Mouse (Mus musculus) E14TG2a.4 (cell line): ENCODE results near the gene Ablim2.

Source experiments
- H3K27me3 ChIP-seq: 2 replicates; pipeline ENCODE4 v1.6.1; 2014; ENCODE audit warnings: low read length, control low read depth; ENCODE audit not compliant: insufficient read depth
- H3K36me3 ChIP-seq: 2 replicates; pipeline ENCODE4 v1.6.1; 2014; ENCODE audit warnings: low read length, control low read depth; ENCODE audit not compliant: insufficient read depth
- H3K4me1 ChIP-seq: replicated peaks from 2 replicates; pipeline ENCODE4 v1.6.1; 2014; ENCODE audit warnings: low read depth, low read length, control low read depth
- H3K4me3 ChIP-seq: replicated peaks from 2 replicates; pipeline ENCODE4 v1.5.1; 2014; ENCODE audit warnings: mild to moderate bottlenecking, low read length
- H3K9me3 ChIP-seq: 2 replicates; pipeline ENCODE4 v1.6.1; 2014; ENCODE audit warnings: low read length, control low read depth
- CTCF ChIP-seq: conservative IDR thresholded peaks from 2 replicates; pipeline ENCODE4 v1.5.1; 2014; ENCODE audit warnings: low read length
- NANOG ChIP-seq: IDR thresholded peaks from 2 replicates; pipeline ENCODE4 v1.6.1; 2014; ENCODE audit warnings: borderline replicate concordance, low read length, mixed read lengths
- POU5F1 ChIP-seq: IDR thresholded peaks from 2 replicates; pipeline ENCODE4 v1.6.1; 2014; ENCODE audit warnings: low read length, borderline replicate concordance

The Ablim2 gene

DNA sequence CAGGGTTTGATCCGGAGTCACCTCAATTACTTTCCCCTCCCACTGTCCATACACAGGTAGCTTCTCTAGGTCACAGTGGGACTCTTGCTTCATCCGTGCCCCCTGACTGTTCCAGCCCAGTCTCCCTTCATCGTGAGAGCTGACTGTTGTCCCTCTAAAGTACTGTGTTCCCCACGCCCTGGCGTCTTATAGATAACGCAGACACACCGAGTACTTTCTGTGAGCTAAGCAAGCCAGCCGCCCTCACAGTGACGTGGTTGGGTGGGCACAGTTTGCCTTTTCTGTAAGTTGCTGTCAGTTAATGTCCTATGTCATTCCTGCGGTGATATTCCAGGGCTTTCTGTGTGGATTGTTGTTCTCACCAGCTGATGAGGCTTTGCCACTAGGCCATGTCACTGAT is 175.4 kb downstream of the Ablim2 start:
- H3K9me3 ChIP-seq, result no peaks in the 10 kb centered on the region
- no peaks in the 10 kb centered on the region for H3K27me3 ChIP-seq
- no peaks in the 10 kb centered on the region for H3K4me1 ChIP-seq
- no peaks in the 10 kb centered on the region for H3K36me3 ChIP-seq
- no peak overlapping the region for H3K4me3 ChIP-seq
- TF ChIP-seq POU5F1 (no peak), NANOG (no peak), CTCF (no peak)
